Mouse (Mus musculus) cerebellum, adult 11 months (tissue): ENCODE measurements around the gene 0610030E20Rik.
A peak's percentile ranks its signal among the peaks of the same experiment; 100 is the strongest.

Experiments
- DNase-seq: peaks from one replicate; pipeline ENCODE4 v3.0.0; 2022

0610030E20Rik gene

GRCm38 (mm10) chr6:72401875-72402274 lies 54.8 kb downstream of the 0610030E20Rik start:
- DNase-seq: peak; percentile 56
